Mouse (Mus musculus): Measurements from ENCODE around the gene Olfr1394.
A peak's percentile ranks its signal among the peaks of the same experiment; 100 is the strongest.

- TF ChIP-seq CTCF (IDR thresholded peaks at IDR 0.05; ENCODE audit: borderline replicate concordance, insufficient read depth, low read length): no peak
- 0 out of 2 replicates have a peak, but pooled peaks have one; percentile 5 for TF ChIP-seq POLR2A (IDR thresholded peaks at IDR 0.05; ENCODE audit: low read depth, low read length)
Observed at GRCm38 (mm10) chr11:49202523-49203061, 48.4 kb downstream of the Olfr1394 start.

All from embryonic fibroblast, embryonic 13.5 days (primary cell).